Mouse (Mus musculus): ENCODE measurements at regions not wholly inside any gene's neighbourhood (a gene's known extent, or its start where the extent isn't known, plus 50 kb on each side); places are given as distances from the start of the nearest gene placed in this dataset.

DNA sequence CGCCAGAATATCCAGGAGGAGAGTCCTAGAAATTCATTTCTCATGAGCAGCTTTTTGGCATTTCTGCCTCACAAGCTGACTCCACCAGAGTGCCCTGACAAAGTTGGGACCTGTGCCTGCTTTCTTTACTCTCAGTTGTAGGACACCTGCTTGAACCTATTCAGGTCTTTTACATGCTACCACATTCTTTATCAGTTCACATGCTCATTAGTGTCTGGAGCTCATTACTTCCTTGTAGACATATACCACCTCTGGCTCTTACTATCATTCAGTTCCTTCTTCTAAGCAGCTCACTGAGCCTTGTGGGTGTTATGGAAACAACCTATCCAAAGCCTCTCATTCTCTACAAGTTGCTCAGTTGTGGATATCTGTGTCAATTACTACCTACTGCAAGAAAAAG lies 363.4 kb upstream of the Gm5150 start:
- WGBS = 89% methylated on average over 1 of the region's 1 CpGs
- Histone ChIP-seq H3K4me1 (no peaks in the 10 kb centered on the region), H3K4me2 (replicated peaks) (no peak overlapping the region), H3K9ac (replicated peaks) (no peak overlapping the region), H3K36me3 (no peaks in the 10 kb centered on the region), H3K9me3 (no peaks in the 10 kb centered on the region), H3K4me3 (no peak overlapping the region), H3K27me3 (no peaks in the 10 kb centered on the region), H3K27ac (replicated peaks) (no peak overlapping the region)
- ATAC-seq (replicated peaks) = no peak

DNA sequence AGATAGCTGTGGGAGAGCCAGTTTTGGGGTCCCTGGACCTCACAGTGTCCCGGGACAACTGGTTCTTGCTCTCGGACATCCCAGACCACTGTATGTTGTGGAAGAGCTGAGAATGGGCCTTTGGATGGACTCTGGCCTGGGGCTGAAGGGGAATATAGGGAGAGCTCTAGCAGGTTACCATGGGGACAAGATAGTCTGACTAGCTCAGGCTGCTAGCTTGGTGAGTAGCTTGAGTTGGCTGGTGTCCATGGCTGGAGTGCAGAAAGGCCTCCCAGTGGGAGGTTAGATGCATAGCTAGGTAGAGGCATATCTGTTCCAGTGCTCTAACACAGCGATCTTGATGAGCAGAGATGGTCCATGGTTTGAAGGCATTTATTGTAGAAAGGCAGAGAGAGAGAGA lies 356.9 kb upstream of the Gm5150 start:
- no peak overlapping the region for H3K4me2 ChIP-seq (replicated peaks)
- no peaks in the 10 kb centered on the region for H3K4me1 ChIP-seq
- no peaks in the 10 kb centered on the region for H3K9me3 ChIP-seq
- H3K4me3 ChIP-seq = no peak overlapping the region
- WGBS = 87% methylated on average over 3 of the region's 3 CpGs
- H3K27ac ChIP-seq (replicated peaks) = no peak overlapping the region
- H3K27me3 ChIP-seq = no peaks in the 10 kb centered on the region
- no peak overlapping the region for H3K9ac ChIP-seq (replicated peaks)
- no peaks in the 10 kb centered on the region for H3K36me3 ChIP-seq
- ATAC-seq (replicated peaks) = no peak

DNA sequence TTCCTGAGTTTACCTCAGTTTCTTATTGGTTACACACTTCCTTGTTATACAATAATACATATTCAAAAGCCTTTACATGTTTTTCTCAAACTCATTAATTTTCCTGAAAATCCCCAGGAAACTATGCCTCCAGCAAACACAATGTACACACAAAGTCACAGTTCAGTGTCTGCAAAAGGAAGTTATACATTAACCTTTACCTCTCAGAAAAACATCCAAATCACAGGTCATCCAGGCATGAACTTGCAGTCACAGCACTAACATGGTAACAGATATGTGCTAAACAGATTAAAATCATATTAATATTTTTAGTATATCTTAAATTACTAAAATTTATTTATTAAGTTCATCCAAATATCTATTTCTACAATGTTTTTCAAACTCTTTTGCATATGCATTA lies 352.8 kb upstream of the Gm5150 start:
- H3K4me1 ChIP-seq = no peaks in the 10 kb centered on the region
- H3K27ac ChIP-seq (replicated peaks) = no peak overlapping the region
- no peaks in the 10 kb centered on the region for H3K36me3 ChIP-seq
- H3K4me2 ChIP-seq (replicated peaks) = no peak overlapping the region
- no peak overlapping the region for H3K4me3 ChIP-seq
- no peak overlapping the region for H3K9ac ChIP-seq (replicated peaks)
- no peak for ATAC-seq (replicated peaks)
- no peaks in the 10 kb centered on the region for H3K27me3 ChIP-seq
- no peaks in the 10 kb centered on the region for H3K9me3 ChIP-seq

DNA sequence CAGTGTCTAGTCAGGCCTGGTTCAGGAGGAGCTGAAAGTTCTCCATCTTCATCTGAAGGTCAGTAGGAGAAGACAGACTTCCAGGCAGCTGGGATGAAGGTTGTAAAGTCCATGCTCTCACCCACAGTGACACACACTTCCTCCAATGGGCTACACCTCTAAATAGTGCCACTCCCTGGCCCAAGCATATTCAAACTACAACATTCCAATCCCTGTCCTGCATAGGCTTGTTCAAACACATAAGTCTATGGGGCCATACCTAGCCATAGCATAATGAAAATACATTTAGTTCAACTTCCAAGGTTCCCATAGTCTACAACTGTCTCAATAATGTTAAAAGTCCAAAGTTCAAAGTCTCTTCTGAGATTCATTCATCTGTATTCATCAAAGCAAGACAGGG lies 324.5 kb upstream of the Gm5150 start:
- no peaks in the 10 kb centered on the region for H3K36me3 ChIP-seq
- no peaks in the 10 kb centered on the region for H3K27me3 ChIP-seq
- H3K4me2 ChIP-seq (replicated peaks) = no peak overlapping the region
- H3K9me3 ChIP-seq = no peaks in the 10 kb centered on the region
- no peak for ATAC-seq (replicated peaks)
- H3K27ac ChIP-seq (replicated peaks) = no peak overlapping the region
- no peak overlapping the region for H3K9ac ChIP-seq (replicated peaks)
- no peaks in the 10 kb centered on the region for H3K4me1 ChIP-seq
- no peak overlapping the region for H3K4me3 ChIP-seq

DNA sequence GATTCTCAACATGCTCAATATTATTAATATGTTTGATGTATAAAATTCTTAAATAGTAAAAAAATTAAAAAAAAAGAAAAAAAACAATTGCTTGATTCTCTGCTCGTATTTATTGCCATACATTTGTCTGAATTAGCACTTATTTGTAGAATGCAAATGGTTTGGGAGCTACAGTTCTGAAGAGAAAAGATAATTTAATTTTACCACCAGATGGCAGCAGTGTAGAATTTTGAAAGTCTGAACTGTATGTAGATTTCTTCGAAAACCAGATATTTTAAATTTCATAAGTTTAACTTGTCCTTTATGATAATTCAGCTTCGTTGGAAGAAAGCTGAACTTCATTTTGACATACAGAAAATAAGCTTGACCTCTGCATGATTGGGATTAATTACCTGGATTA lies 304.6 kb upstream of the Gm5150 start:
- no peaks in the 10 kb centered on the region for H3K36me3 ChIP-seq
- H3K4me2 ChIP-seq (replicated peaks) = no peak overlapping the region
- H3K4me1 ChIP-seq = no peaks in the 10 kb centered on the region
- no peaks in the 10 kb centered on the region for H3K27me3 ChIP-seq
- no peak overlapping the region for H3K27ac ChIP-seq (replicated peaks)
- ATAC-seq (replicated peaks) = 0 out of 2 replicates have a peak, but pooled peaks have one; percentile 43
- H3K9ac ChIP-seq (replicated peaks) = no peak overlapping the region
- no peaks in the 10 kb centered on the region for H3K9me3 ChIP-seq
- 45% methylated on average over 3 of the region's 3 CpGs for WGBS
- no peak overlapping the region for H3K4me3 ChIP-seq

DNA sequence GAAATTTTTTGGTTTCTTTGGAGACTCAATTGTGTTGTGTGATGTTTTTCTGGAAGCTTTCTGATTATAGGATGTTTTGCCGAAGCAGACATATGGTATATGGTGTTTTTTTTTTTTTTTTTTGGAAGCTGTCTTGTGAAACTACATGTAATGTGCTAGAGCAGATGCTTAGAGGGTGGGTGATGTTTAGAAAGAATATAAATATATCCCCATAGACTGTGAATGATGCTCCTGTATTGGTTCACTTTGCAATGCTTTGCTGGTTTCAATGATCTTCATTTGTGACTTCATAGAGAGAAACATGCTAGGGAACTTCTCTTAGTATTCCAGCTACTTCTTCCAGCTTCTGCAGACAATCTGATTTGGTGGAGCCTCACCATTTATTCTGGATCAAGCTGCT lies 271.2 kb upstream of the Gm5150 start:
- no peak overlapping the region for H3K4me3 ChIP-seq
- H3K9me3 ChIP-seq = no peaks in the 10 kb centered on the region
- H3K4me1 ChIP-seq = no peaks in the 10 kb centered on the region
- H3K27ac ChIP-seq (replicated peaks) = no peak overlapping the region
- no peak overlapping the region for H3K4me2 ChIP-seq (replicated peaks)
- no peak for ATAC-seq (replicated peaks)
- 76% methylated on average over 1 of the region's 1 CpGs for WGBS
- H3K27me3 ChIP-seq = no peaks in the 10 kb centered on the region
- H3K9ac ChIP-seq (replicated peaks) = no peak overlapping the region
- H3K36me3 ChIP-seq = no peaks in the 10 kb centered on the region

Measured in forebrain, embryonic 15.5 days (tissue).